Mouse (Mus musculus): ENCODE measurements around the gene Glrx5. TPM values are rescaled to one million over a fixed set of nuclear protein-coding genes. Genes with fewer than 3 reads are reported as not detected.

Gene Glrx5
- polyA plus RNA-seq, 1 experiment from 2014 or later = 197 TPM

GRCm38 (mm10) chr12:105066523-105066922, 34.0 kb downstream of the Glrx5 start:
- no peaks in the 10 kb centered on the region for H3K36me3 ChIP-seq (ENCODE audit: control insufficient read depth, insufficient read depth, low read length)
- H3K9me3 ChIP-seq (ENCODE audit: control insufficient read depth, low read length) = no peaks in the 10 kb centered on the region
- no peaks in the 10 kb centered on the region for H3K4me1 ChIP-seq (ENCODE audit: control insufficient read depth, insufficient read depth, low read length)
- no peak for ATAC-seq (ENCODE audit: low FRiP score)
- H3K27ac ChIP-seq (ENCODE audit: low read depth, low read length) = no peak overlapping the region
- no peak overlapping the region for H3K4me3 ChIP-seq (ENCODE audit: low read depth, low read length)
- H3K27me3 ChIP-seq (ENCODE audit: control insufficient read depth, insufficient read depth, low read length) = no peaks in the 10 kb centered on the region
- WGBS = 78% methylated on average over 10 of the region's 10 CpGs
- no peak overlapping the region for H3K9ac ChIP-seq (ENCODE audit: low read length)
- no peak for DNase-seq (ENCODE audit: low spot score, missing footprints)
- H3K4me2 ChIP-seq = no peak overlapping the region

GRCm38 (mm10) chr12:105068911-105069310, 36.4 kb downstream of the Glrx5 start:
- H3K36me3 ChIP-seq (ENCODE audit: control insufficient read depth, insufficient read depth, low read length) = no peaks in the 10 kb centered on the region
- no peak overlapping the region for H3K27ac ChIP-seq (ENCODE audit: low read depth, low read length)
- DNase-seq (ENCODE audit: low spot score, missing footprints) (no peak), ATAC-seq (ENCODE audit: low FRiP score) (no peak)
- no peak overlapping the region for H3K4me3 ChIP-seq (ENCODE audit: low read depth, low read length)
- WGBS = 83% methylated on average over 5 of the region's 5 CpGs
- no peaks in the 10 kb centered on the region for H3K27me3 ChIP-seq (ENCODE audit: control insufficient read depth, insufficient read depth, low read length)
- H3K4me2 ChIP-seq = no peak overlapping the region
- H3K9me3 ChIP-seq (ENCODE audit: control insufficient read depth, low read length) = no peaks in the 10 kb centered on the region
- no peak overlapping the region for H3K9ac ChIP-seq (ENCODE audit: low read length)
- H3K4me1 ChIP-seq (ENCODE audit: control insufficient read depth, insufficient read depth, low read length) = no peaks in the 10 kb centered on the region

- H3K27ac ChIP-seq (ENCODE audit: low read depth, low read length) = no peak overlapping the region
- H3K36me3 ChIP-seq (ENCODE audit: control insufficient read depth, insufficient read depth, low read length) = no peaks in the 10 kb centered on the region
- no peaks in the 10 kb centered on the region for H3K9me3 ChIP-seq (ENCODE audit: control insufficient read depth, low read length)
- 32% methylated on average over 9 of the region's 9 CpGs for WGBS
- no peak overlapping the region for H3K4me2 ChIP-seq
- H3K4me1 ChIP-seq (ENCODE audit: control insufficient read depth, insufficient read depth, low read length) = no peaks in the 10 kb centered on the region
- no peak overlapping the region for H3K4me3 ChIP-seq (ENCODE audit: low read depth, low read length)
- no peak overlapping the region for H3K9ac ChIP-seq (ENCODE audit: low read length)
- ATAC-seq (ENCODE audit: low FRiP score) (peak; percentile 54; the same call in 1 of the 2 replicates), DNase-seq (ENCODE audit: low spot score, missing footprints) (peak; percentile 91)
- H3K27me3 ChIP-seq (ENCODE audit: control insufficient read depth, insufficient read depth, low read length) = no peaks in the 10 kb centered on the region
These were observed 41.2 kb downstream of the Glrx5 start for GRCm38 (mm10) chr12:105073708-105074107.

GRCm38 (mm10) chr12:105075496-105075895, 43.0 kb downstream of the Glrx5 start:
- no peaks in the 10 kb centered on the region for H3K36me3 ChIP-seq (ENCODE audit: control insufficient read depth, insufficient read depth, low read length)
- no peak overlapping the region for H3K9ac ChIP-seq (ENCODE audit: low read length)
- DNase-seq (ENCODE audit: low spot score, missing footprints) = peak; percentile 81
- 73% methylated on average over 7 of the region's 7 CpGs for WGBS
- H3K27ac ChIP-seq (ENCODE audit: low read depth, low read length) = no peak overlapping the region
- no peaks in the 10 kb centered on the region for H3K4me1 ChIP-seq (ENCODE audit: control insufficient read depth, insufficient read depth, low read length)
- no peak overlapping the region for H3K4me2 ChIP-seq
- H3K27me3 ChIP-seq (ENCODE audit: control insufficient read depth, insufficient read depth, low read length) = no peaks in the 10 kb centered on the region
- H3K4me3 ChIP-seq (ENCODE audit: low read depth, low read length) = no peak overlapping the region
- no peaks in the 10 kb centered on the region for H3K9me3 ChIP-seq (ENCODE audit: control insufficient read depth, low read length)
- ATAC-seq (ENCODE audit: low FRiP score) = no peak

- Histone ChIP-seq H3K4me2 (no peak overlapping the region), H3K4me3 (ENCODE audit: low read depth, low read length) (no peak overlapping the region), H3K27ac (ENCODE audit: low read depth, low read length) (no peak overlapping the region), H3K9me3 (ENCODE audit: control insufficient read depth, low read length) (no peaks in the 10 kb centered on the region), H3K36me3 (ENCODE audit: control insufficient read depth, insufficient read depth, low read length) (no peaks in the 10 kb centered on the region), H3K27me3 (ENCODE audit: control insufficient read depth, insufficient read depth, low read length) (no peaks in the 10 kb centered on the region), H3K4me1 (ENCODE audit: control insufficient read depth, insufficient read depth, low read length) (no peaks in the 10 kb centered on the region), H3K9ac (ENCODE audit: low read length) (no peak overlapping the region)
- ATAC-seq (ENCODE audit: low FRiP score) (no peak), DNase-seq (ENCODE audit: low spot score, missing footprints) (peak; percentile 77)
- 91% methylated on average over 3 of the region's 3 CpGs for WGBS
These were observed 44.0 kb downstream of the Glrx5 start for GRCm38 (mm10) chr12:105076511-105076910.

GRCm38 (mm10) chr12:105077232-105077631, 44.7 kb downstream of the Glrx5 start:
- 91% methylated on average over 2 of the region's 2 CpGs for WGBS
- Histone ChIP-seq H3K9ac (ENCODE audit: low read length) (no peak overlapping the region), H3K4me2 (no peak overlapping the region), H3K9me3 (ENCODE audit: control insufficient read depth, low read length) (no peaks in the 10 kb centered on the region), H3K27ac (ENCODE audit: low read depth, low read length) (no peak overlapping the region), H3K4me3 (ENCODE audit: low read depth, low read length) (no peak overlapping the region), H3K36me3 (ENCODE audit: control insufficient read depth, insufficient read depth, low read length) (no peaks in the 10 kb centered on the region), H3K4me1 (ENCODE audit: control insufficient read depth, insufficient read depth, low read length) (no peaks in the 10 kb centered on the region), H3K27me3 (ENCODE audit: control insufficient read depth, insufficient read depth, low read length) (no peaks in the 10 kb centered on the region)
- no peak for ATAC-seq (ENCODE audit: low FRiP score)
- DNase-seq (ENCODE audit: low spot score, missing footprints) = no peak

GRCm38 (mm10) chr12:105084171-105084570, 51.7 kb downstream of the Glrx5 start:
- Histone ChIP-seq H3K27me3 (ENCODE audit: control insufficient read depth, insufficient read depth, low read length) (no peaks in the 10 kb centered on the region), H3K4me3 (ENCODE audit: low read depth, low read length) (no peak overlapping the region), H3K4me1 (ENCODE audit: control insufficient read depth, insufficient read depth, low read length) (peaks cover 1% of the 10 kb centered on the region; the same call in 1 of the 2 replicates), H3K9me3 (ENCODE audit: control insufficient read depth, low read length) (no peaks in the 10 kb centered on the region), H3K36me3 (ENCODE audit: control insufficient read depth, insufficient read depth, low read length) (no peaks in the 10 kb centered on the region), H3K27ac (ENCODE audit: low read depth, low read length) (no peak overlapping the region), H3K4me2 (no peak overlapping the region), H3K9ac (ENCODE audit: low read length) (no peak overlapping the region)
- WGBS = 69% methylated on average over 5 of the region's 5 CpGs
- ATAC-seq (ENCODE audit: low FRiP score) (no peak), DNase-seq (ENCODE audit: low spot score, missing footprints) (no peak)

GRCm38 (mm10) chr12:105084816-105085215, 52.3 kb downstream of the Glrx5 start:
- H3K9ac ChIP-seq (ENCODE audit: low read length) = no peak overlapping the region
- ATAC-seq (ENCODE audit: low FRiP score) (no peak), DNase-seq (ENCODE audit: low spot score, missing footprints) (peak; percentile 57)
- no peaks in the 10 kb centered on the region for H3K27me3 ChIP-seq (ENCODE audit: control insufficient read depth, insufficient read depth, low read length)
- no peak overlapping the region for H3K4me3 ChIP-seq (ENCODE audit: low read depth, low read length)
- peaks cover 5% of the 10 kb centered on the region; the same call in 1 of the 2 replicates for H3K4me1 ChIP-seq (ENCODE audit: control insufficient read depth, insufficient read depth, low read length)
- no peaks in the 10 kb centered on the region for H3K36me3 ChIP-seq (ENCODE audit: control insufficient read depth, insufficient read depth, low read length)
- H3K27ac ChIP-seq (ENCODE audit: low read depth, low read length) = no peak overlapping the region
- WGBS = 87% methylated on average over 6 of the region's 6 CpGs
- H3K4me2 ChIP-seq = no peak overlapping the region
- H3K9me3 ChIP-seq (ENCODE audit: control insufficient read depth, low read length) = no peaks in the 10 kb centered on the region

- no peak overlapping the region for H3K4me3 ChIP-seq (ENCODE audit: low read depth, low read length)
- no peak for ATAC-seq (ENCODE audit: low FRiP score)
- 81% methylated on average over 12 of the region's 12 CpGs for WGBS
These were observed 52.8 kb downstream of the Glrx5 start for GRCm38 (mm10) chr12:105085296-105085695.

More at GRCm38 (mm10) chr12:105085296-105085695, 52.8 kb downstream of the Glrx5 start:
- Histone ChIP-seq H3K27me3 (ENCODE audit: control insufficient read depth, insufficient read depth, low read length) (no peaks in the 10 kb centered on the region), H3K9ac (ENCODE audit: low read length) (no peak overlapping the region), H3K4me1 (ENCODE audit: control insufficient read depth, insufficient read depth, low read length) (peaks cover 5% of the 10 kb centered on the region; the same call in 1 of the 2 replicates), H3K4me2 (no peak overlapping the region), H3K27ac (ENCODE audit: low read depth, low read length) (no peak overlapping the region), H3K9me3 (ENCODE audit: control insufficient read depth, low read length) (no peaks in the 10 kb centered on the region), H3K36me3 (ENCODE audit: control insufficient read depth, insufficient read depth, low read length) (no peaks in the 10 kb centered on the region)
- DNase-seq (ENCODE audit: low spot score, missing footprints) = peak; percentile 47
